Comparison of ENCODE assay signal across 8 mouse cellular contexts in the genomic region with DNA sequence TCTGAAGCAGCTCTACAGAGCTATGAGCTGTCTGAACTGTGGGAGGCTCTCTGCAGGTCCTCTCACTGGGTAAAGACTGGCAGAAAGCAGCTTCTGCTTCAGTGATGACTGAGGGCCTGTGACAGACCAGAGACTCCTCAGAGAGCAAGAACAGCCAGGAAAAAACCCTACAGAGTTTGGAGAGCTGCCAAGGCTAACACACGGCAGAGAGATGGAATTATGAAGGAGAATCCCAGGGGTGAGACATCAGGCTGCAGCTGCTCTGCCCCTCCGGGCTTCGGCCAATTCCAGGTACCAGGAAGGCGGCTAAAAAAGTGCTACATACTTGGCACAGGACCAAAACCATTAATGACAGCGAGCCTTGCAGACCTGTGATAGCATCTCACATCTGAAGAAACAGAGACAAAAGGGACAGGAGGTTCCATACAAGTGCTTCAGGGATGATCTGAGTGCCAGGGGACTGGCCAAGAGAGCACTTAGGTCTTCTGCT. TPM values are rescaled to one million over a fixed set of nuclear protein-coding genes. Genes with fewer than 3 reads are reported as not detected.
A peak's percentile ranks its signal among the peaks of the same experiment; 100 is the strongest.
DNase-seq lines count a peak whose midpoint lies in the region; ATAC-seq and TF ChIP-seq lines count a peak whose summit lies in the region.

No protein-coding gene starts in this region.

- no peak for TF ChIP-seq CTCF in lung, postnatal 0 days (IDR thresholded peaks at IDR 0.05)

- TF ChIP-seq EP300 in lung, postnatal 0 days (IDR thresholded peaks at IDR 0.05) = 0 out of 2 replicates have a peak, but pooled peaks have one; percentile 20

- H3K9ac ChIP-seq in embryonic facial prominence, embryonic 11.5 days (replicated peaks; ENCODE audit: low read length) = 0 out of 2 replicates have a peak overlapping the region, but pooled peaks have one; percentile 13
- no peak overlapping the region; the same call in 1 of the 2 replicates for H3K9ac ChIP-seq in lung, postnatal 0 days (replicated peaks; ENCODE audit: low read depth)

- no peak overlapping the region for H3K27ac ChIP-seq in embryonic facial prominence, embryonic 11.5 days (replicated peaks; ENCODE audit: low read depth, low read length)
- no peak overlapping the region for H3K27ac ChIP-seq in embryonic facial prominence, embryonic 10.5 days (replicated peaks)
- H3K27ac ChIP-seq in lung, postnatal 0 days (ENCODE audit: low read length) = no peak overlapping the region

- H3K4me2 ChIP-seq in embryonic facial prominence, embryonic 11.5 days (ENCODE audit: low read depth, low read length) = no peak overlapping the region
- H3K4me2 ChIP-seq in lung, postnatal 0 days (replicated peaks; ENCODE audit: low read depth, low read length) = no peak overlapping the region

- no peak for DNase-seq in embryonic facial prominence, embryonic 11.5 days (ENCODE audit: low spot score)
- no peak for DNase-seq in embryonic facial prominence, embryonic 10.5 days (ENCODE audit: low spot score)
- peak; percentile 33 for DNase-seq in lung, postnatal 0 days (ENCODE audit: low spot score)
- no peak for DNase-seq in lung, postnatal 10 days
- DNase-seq in heart, postnatal 4 days = peak; percentile 40
- DNase-seq in retina, postnatal 1 day = peak; percentile 55
- no peak for DNase-seq in layer of hippocampus, postnatal 14 days (ENCODE audit: low spot score in 2 of 2)

- no peaks in the 10 kb centered on the region for H3K27me3 ChIP-seq in embryonic facial prominence, embryonic 11.5 days (ENCODE audit: control insufficient read depth, insufficient read depth, low read length)
- H3K27me3 ChIP-seq in embryonic facial prominence, embryonic 10.5 days (replicated peaks; ENCODE audit: low read depth, poor library complexity, severe bottlenecking) = no peaks in the 10 kb centered on the region
- H3K27me3 ChIP-seq in lung, postnatal 0 days (replicated peaks; ENCODE audit: insufficient read depth, low read length) = no peaks in the 10 kb centered on the region

- 64% methylated on average over 5 of the region's 5 CpGs for WGBS in embryonic facial prominence, embryonic 11.5 days
- WGBS in embryonic facial prominence, embryonic 10.5 days = 80% methylated on average over 5 of the region's 5 CpGs
- 9% methylated on average over 5 of the region's 5 CpGs for WGBS in lung, postnatal 0 days

- H3K4me1 ChIP-seq in embryonic facial prominence, embryonic 11.5 days (ENCODE audit: control insufficient read depth, insufficient read depth, low read length) = no peaks in the 10 kb centered on the region
- H3K4me1 ChIP-seq in embryonic facial prominence, embryonic 10.5 days = peaks cover 48% of the 10 kb centered on the region
- H3K4me1 ChIP-seq in lung, postnatal 0 days (ENCODE audit: insufficient read depth, low read depth, low read length) = peaks cover 14% of the 10 kb centered on the region; the same call in 1 of the 2 replicates

- ATAC-seq in embryonic facial prominence, embryonic 11.5 days (replicated peaks; ENCODE audit: insufficient number of reproducible peaks, low FRiP score, low TSS enrichment, low read depth) = no peak
- no peak for ATAC-seq in lung, postnatal 0 days
- ATAC-seq in megakaryocyte progenitor cell, adult 5-6 weeks (replicated peaks; ENCODE audit: poor library complexity) = no peak

- no peaks in the 10 kb centered on the region for H3K9me3 ChIP-seq in embryonic facial prominence, embryonic 11.5 days (replicated peaks; ENCODE audit: control insufficient read depth, low read length)
- no peaks in the 10 kb centered on the region for H3K9me3 ChIP-seq in embryonic facial prominence, embryonic 10.5 days
- no peaks in the 10 kb centered on the region for H3K9me3 ChIP-seq in lung, postnatal 0 days (ENCODE audit: low read length)

- H3K4me3 ChIP-seq in embryonic facial prominence, embryonic 11.5 days (ENCODE audit: low read depth, low read length) = no peak overlapping the region
- H3K4me3 ChIP-seq in embryonic facial prominence, embryonic 10.5 days = no peak overlapping the region
- no peak overlapping the region for H3K4me3 ChIP-seq in lung, postnatal 0 days (ENCODE audit: low read depth, low read length)

- no peaks in the 10 kb centered on the region for H3K36me3 ChIP-seq in embryonic facial prominence, embryonic 11.5 days (replicated peaks; ENCODE audit: control insufficient read depth, insufficient read depth, low read depth, low read length)
- H3K36me3 ChIP-seq in embryonic facial prominence, embryonic 10.5 days (replicated peaks) = no peaks in the 10 kb centered on the region
- no peaks in the 10 kb centered on the region for H3K36me3 ChIP-seq in lung, postnatal 0 days (ENCODE audit: insufficient read depth, low read length)

RNA-seq across cellular contexts. Expression of a gene that starts 17.5 kb away (rescaled TPM):
- 16.8 and 17.0 TPM in 2 replicates for polyA plus RNA-seq in embryonic facial prominence, embryonic 11.5 days (2014; fragmentation: Nextera tagmentation; extraction: Ambion mirVana)
- 7.3 and 8.7 TPM in 2 replicates for polyA plus RNA-seq in embryonic facial prominence, embryonic 10.5 days (2016; fragmentation: Nextera tagmentation; extraction: Ambion mirVana)
- 10.3 and 12.2 TPM in 2 replicates for polyA plus RNA-seq in lung, postnatal 0 days (2015; fragmentation: Nextera tagmentation; extraction: Ambion mirVana)
- total RNA-seq in heart, postnatal 4 days (2021) = 10 to 100 TPM; 30.3 to 33.9 TPM
- total RNA-seq in layer of hippocampus, postnatal 14 days (2021) = 10 to 100 TPM; 58.8 to 60.5 TPM
- 14.6 and 23.7 TPM in 2 replicates for total RNA-seq in megakaryocyte progenitor cell, adult 5-6 weeks (2015)
- 15.4 and 24.2 TPM in 2 replicates for total RNA-seq in megakaryocyte progenitor cell, adult 5-6 weeks (2017)

Comparison
In these comparisons a context has a peak if more than half of its experiments do, and no peak if none do; other contexts are left out.
1. DNase-seq: peak in lung, postnatal 0 days (single experiment), heart, postnatal 4 days (single experiment) and retina, postnatal 1 day (single experiment); none in embryonic facial prominence, embryonic 11.5 days (single experiment), embryonic facial prominence, embryonic 10.5 days (single experiment), lung, postnatal 10 days (single experiment) and layer of hippocampus, postnatal 14 days (0 of 2).